Mouse (Mus musculus) mouse trophoblast stem cell (cell line): Measurements from ENCODE around the gene Man1c1.

Source experiments
- in situ Hi-C, 2 experiments: fragments of 300-500 bp; cut with MseI, MboI; formaldehyde crosslinking; loops; 2 replicates in 1 of 2; 3 replicates in 1 of 2; pipeline ENCODE4 v1.15.1; 2025

The Man1c1 gene

DNA sequence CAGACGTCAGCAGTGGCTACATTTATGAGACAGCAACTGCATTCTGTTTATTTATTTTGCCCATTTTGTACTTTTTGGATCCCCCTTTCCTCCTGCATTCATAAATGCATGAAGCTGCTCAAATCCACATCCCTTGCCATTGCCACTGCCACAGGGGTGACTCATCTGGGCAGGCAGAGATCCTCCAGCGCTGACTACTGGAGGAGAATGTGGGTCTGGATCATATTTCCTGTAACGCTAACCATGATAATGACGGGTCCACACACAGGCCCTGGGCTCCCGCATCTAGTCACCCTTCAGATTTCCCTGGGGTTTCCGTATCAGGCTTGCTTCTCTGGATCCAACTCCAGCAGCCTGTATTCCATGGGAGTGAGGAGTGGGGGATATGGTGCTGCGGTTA lies 64.8 kb downstream of the Man1c1 start:
- in situ Hi-C loops, result no loop called here

DNA sequence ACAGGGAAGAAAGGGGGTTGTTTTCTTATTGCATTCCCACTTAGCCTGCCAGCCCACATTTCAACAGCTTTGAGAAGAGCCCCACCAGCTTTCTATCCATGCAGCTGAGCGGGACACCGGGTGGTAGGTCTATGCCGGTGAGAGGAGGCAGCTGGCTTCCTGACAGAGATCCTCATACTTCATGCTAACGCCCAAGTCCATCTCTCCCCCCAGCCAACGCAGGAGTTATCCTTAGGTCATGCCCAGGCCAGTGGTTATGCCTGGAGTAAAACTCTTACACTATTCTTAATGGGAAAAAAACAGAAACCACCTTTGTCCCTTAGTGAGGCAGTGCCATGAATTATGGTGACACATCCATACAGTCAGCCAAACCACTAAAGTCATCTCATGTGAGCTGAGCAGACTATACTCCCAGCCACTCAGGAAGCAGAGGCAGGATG lies 66.0 kb downstream of the Man1c1 start:
- in situ Hi-C loops, result no loop called here

DNA sequence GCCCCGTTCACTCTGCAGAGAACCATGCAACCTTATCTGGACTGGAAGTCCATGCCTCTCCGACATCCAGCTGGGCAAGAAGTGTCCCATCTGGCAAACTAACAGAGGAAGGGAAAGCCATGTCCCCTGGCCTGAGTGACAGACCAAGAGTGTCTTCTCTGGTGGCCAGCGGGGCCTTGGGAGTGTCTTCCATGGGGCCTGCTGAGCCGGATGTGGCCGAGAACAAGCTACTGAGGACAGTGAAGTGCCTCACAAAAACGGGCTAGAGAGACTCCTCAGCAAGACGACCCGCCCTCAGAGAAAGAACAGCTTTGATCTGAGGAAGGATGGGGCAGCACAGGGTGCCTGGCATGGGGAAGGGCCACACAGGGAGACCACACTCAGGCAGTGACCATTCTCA lies 67.7 kb downstream of the Man1c1 start:
- in situ Hi-C loops, result no loop called here

GRCm38 (mm10) chr4:134634001-134634400 lies 70.1 kb downstream of the Man1c1 start:
- in situ Hi-C loops, result no loop called here

DNA sequence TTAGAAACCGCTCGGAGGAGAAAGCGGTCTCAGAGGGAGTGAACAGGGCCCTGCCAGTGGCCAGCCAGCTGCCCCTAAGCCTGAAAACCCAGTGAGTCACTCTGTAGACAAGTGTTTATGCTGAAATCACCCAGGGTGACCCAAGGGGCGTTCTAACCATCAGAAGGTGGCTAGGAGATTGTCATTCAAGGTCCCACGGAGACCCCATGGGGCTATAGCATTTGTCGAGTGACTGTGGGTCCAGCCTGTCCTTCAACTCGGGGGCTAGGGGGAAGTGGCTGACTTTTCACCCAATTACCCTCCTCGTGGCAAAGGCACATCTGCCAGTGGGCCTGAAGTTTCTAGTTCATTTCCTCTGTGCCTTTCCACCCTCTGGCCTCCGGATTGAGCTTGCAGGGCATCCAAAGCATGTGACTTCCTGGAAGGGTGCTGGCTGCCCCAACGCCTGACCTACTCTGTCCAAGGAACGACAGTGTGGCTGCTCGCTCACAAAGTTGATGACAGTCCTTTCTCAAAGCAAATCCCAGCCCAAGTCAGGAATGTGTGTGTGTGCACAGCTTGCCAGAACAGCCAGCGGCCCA lies 71.9 kb downstream of the Man1c1 start:
- in situ Hi-C loops, result no loop called here

DNA sequence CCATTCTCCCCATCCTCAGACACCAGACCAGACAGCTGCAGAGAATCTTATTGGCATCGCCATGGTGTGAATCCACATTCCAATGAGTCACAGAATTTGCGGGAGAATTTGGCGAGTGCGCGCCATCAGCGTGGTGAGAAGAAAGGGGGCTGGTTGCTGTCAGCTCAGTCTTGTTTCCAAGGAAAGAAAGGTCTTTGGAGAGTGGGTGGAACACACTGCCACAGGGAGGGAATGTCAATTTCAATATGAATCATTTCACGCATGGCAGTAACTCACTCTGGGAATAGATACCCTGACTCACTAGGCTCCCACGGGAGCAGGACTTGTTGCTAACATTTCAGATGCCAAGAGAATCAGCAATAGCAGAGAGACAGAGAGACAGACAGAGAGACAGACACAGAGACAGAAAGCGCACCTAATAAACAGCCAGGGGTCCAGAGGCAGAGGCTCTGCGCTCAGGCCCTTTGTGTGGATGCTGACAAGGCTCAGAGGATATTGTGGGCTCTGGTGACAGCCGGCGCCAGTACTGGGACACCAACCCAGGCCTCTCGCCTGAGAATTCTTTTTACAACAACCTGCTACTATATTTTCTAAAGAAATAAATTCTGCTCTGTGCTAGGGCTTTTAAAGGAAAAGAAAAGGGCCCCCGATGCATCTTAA lies 72.5 kb downstream of the Man1c1 start:
- in situ Hi-C loops, result no loop called here

DNA sequence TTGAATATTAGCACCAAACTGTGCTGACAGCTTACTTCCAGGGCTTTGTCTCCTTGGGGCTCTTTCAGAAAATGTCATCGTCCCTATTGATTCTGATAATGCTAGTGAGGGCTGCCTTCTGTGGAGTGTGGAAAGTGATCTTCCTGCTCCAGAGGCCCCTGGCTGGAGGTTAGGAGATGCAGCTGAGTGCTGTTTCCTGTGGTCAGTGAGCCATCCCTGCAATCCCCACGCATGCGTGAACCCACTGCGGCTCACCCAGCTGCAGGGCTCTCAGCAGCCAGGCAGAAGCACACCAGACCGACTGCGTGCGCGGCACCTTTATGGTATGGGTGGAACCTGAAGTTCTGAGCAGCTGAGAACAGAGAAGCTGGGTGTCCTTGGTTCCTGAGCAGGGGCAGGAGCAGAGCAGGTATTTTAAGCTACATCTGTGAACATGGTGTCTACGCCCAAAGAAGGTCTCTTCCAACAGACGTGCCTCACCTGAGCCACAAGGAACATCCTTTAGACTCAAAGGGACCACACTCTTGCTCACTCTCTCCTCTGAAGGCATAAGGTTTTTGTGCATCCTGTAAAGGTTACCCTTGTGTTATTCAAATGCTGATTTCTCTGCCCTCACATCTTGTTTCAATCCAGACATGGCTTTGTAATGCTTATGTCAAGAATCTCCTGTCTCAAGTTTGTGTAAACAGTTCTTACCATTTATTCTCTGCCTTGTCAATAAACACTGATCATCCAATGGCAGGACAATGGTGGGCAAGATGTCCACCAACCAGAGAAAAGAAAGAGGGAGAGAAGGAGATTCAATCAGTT lies 75.3 kb downstream of the Man1c1 start:
- in situ Hi-C loops, result no loop called here

GRCm38 (mm10) chr4:134628058-134628457 lies 76.0 kb downstream of the Man1c1 start:
- in situ Hi-C loops, result no loop called here

DNA sequence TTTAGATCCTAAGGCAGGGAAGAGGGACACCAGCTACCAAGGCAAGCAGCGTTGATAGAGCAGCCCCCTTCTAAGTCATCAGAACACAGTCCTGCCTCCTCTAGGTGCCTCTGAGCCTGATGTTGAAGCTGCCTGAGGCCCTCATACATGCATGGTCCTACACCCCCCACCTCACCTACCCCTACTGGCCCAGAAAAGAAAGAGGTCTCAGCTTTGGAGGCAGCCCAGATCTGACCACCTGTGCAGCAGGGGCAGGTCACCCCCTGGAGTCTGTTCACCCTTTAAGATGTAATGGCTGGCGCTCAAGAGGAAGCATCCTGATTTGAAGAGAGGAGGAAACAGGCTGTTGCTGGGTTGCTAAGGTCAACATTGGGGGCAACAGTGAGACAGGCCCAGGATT lies 77.2 kb downstream of the Man1c1 start:
- in situ Hi-C loops, result no loop called here

DNA sequence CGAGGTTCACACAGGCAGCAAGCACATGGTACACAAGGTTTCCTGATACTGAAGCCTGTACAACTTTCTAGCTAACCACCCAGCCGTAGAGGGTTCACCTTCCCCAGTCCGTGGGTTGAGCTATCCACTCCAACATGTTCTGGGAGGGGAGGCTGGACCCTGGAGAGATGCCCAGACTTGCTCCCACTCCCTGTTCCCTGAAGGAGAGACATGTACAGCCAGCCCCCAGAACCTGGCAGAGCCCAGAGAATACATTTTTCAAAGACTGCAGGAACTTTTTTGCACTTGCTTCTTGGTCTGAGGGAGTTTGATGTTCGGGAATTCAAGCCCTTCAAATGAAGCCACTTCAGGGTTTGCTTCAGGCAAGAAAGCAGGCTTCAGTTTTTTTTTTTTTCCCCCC lies 77.7 kb downstream of the Man1c1 start:
- in situ Hi-C loops, result no loop called here

DNA sequence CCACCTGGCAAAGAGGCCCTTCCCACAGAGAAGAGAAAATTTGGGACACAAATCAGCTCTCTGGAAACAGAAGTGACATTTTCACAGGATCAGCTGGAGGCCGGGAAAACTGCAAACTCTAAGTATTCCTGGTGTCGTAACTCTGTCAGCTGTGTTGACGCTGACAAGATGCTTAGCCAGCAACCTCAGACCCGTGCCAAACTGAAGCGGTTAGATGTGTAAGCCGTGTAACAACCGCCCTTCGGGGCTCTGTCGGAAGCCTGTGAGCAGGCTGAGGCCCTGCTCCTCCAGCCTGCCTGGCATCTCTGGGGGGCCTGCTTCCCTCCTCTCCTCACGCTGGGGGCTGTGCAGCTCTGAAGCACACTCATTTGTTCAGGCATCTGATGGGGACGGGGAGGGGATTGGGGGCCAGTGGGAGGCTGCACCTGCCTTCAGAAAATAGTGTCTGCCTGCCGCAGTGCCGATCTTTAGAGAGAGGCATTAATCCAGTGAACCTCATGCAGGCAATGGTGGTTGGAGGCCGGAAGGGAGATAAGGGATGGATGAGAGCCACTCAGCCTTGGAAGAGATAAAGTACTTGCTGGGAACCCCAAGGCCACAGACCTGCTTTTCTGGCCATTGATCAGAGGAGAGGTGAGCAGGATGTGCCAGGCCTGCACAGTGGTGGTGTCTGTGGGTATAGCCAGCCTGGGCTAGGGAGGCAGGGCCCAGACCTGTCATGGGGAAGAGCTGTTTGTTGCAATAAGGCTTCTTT lies 79.8 kb downstream of the Man1c1 start:
- in situ Hi-C loops, result no loop called here

GRCm38 (mm10) chr4:134621695-134622094 lies 82.4 kb downstream of the Man1c1 start:
- in situ Hi-C loops, result no loop called here

DNA sequence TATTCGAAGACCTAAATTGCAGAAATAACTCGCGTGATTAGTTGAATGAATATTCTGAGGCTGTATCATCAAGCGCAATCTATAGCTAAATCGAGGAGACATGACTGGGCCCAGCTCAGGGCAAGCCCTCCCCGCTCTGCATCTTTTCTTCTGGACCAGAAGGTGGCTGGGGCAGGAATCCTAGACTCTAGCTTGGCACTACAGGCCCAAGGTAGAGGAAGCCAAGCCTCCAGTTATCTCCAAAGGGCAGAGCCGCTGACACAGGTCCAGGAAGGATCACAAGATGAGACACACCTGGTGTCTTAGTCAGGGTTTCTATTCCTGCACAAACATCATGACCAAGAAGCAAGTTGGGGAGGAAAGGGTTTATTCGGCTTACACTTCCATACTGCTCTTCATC lies 83.8 kb downstream of the Man1c1 start:
- in situ Hi-C loops, result no loop called here

- in situ Hi-C loops, result no loop called here
These were observed 84.6 kb downstream of the Man1c1 start for GRCm38 (mm10) chr4:134619489-134619870.

DNA sequence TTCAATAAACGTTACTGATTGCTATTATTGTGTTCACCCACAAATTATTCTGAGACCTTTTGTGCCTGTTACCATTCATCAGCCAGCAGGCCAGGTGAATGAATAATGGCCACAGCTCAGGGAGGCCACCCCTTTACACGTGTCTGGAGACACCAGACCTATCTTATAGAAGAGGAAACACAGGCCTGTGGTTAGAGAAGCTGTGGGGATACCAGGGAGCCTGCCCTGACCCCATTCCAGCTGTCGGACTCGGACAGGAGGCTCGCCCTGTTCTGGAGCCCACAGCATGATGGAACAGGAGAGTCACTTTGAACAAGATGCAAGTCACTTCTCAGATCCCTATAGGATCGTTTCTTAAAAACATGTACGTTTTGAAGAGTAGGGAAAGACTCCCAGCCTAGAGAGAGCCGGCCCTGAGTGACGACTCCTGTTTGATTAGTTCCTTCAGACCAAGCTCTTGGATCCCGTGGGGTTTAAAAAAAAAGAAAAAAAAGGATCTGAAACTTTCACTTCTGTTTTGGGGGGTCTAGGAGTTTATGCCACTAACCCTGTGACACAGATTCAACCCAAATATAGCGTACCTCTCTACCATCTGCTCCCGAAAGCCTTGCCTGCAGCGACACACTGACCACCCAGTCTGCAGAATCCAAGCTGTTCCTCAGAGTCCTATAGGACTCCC lies 85.1 kb downstream of the Man1c1 start:
- in situ Hi-C loops, result no loop called here

DNA sequence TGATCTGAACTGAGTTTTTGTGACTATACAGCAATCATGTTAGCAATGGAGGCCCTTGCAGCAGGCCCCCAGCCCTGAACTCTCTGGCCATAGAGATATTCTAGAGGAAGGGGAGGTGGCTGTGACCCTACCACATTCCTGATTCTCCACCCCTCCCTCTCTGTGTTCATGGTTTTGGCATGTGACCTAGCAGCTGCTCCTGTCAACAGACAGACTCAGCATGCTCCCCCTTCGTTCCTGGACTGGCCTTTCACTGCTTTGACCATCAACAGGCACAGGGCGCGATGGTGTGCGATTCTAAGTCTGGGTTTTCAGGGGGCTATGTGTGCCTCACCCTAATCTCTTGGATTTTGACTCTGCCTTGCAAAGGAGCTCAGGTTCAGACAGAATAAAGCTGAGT lies 86.3 kb downstream of the Man1c1 start:
- in situ Hi-C loops, result no loop called here

- in situ Hi-C loops, result no loop called here
These were observed 88.0 kb downstream of the Man1c1 start for GRCm38 (mm10) chr4:134615929-134616625.

- in situ Hi-C loops, result no loop called here
These were observed 91.9 kb downstream of the Man1c1 start for GRCm38 (mm10) chr4:134612070-134612667.

- in situ Hi-C loops, result no loop called here
These were observed 93.5 kb downstream of the Man1c1 start for GRCm38 (mm10) chr4:134610616-134611015.

GRCm38 (mm10) chr4:134607679-134608078 lies 96.4 kb downstream of the Man1c1 start:
- in situ Hi-C loops, result no loop called here

- in situ Hi-C loops, result no loop called here
These were observed 98.0 kb downstream of the Man1c1 start for GRCm38 (mm10) chr4:134606054-134606453.
